In genomic region chr9:11871489-11871888, GRCm38 (mm10) we compare ENCODE assay signal across 31 mouse cellular contexts.
"Had no signal": no experiment of that assay in that cellular context is flagged by ENCODE, and none has a peak within 500 bp of the region (broad histone marks: within the 10 kb centered on the region; RNA-seq: fewer than 3 reads in every experiment).

No protein-coding gene starts in this region.

- H3K27ac ChIP-seq: heart, embryonic 10.5 days; heart, embryonic 13.5 days; heart, embryonic 15.5 days; hindbrain, embryonic 10.5 days; hindbrain, embryonic 12.5 days; hindbrain, embryonic 13.5 days; hindbrain, embryonic 14.5 days; hindbrain, embryonic 15.5 days; hindbrain, postnatal 0 days; intestine, embryonic 15.5 days; kidney, embryonic 15.5 days; kidney, postnatal 0 days; layer of hippocampus, adult 2 months; left cerebral cortex, adult 2 months had no signal

- DNase-seq: heart, postnatal 10 days; heart, postnatal 14 days; heart, postnatal 36 days; heart, postnatal 4 days; kidney, adult 11 months; kidney, adult 18-20 months; kidney, adult 2 months; kidney, adult 8-10 months; kidney, adult 9 months; kidney, postnatal 10 days; kidney, postnatal 14 days; kidney, postnatal 25 days; kidney, postnatal 36 days; kidney, postnatal 4 days; layer of hippocampus, adult 9-11 months; layer of hippocampus, postnatal 36 days had no signal

- H3K27me3 ChIP-seq: heart, embryonic 12.5 days; heart, embryonic 13.5 days; heart, embryonic 15.5 days; hindbrain, embryonic 12.5 days; hindbrain, embryonic 13.5 days; hindbrain, embryonic 15.5 days; intestine, embryonic 15.5 days; kidney, embryonic 15.5 days had no signal

- H3K36me3 ChIP-seq: heart, embryonic 10.5 days; heart, embryonic 12.5 days; heart, embryonic 13.5 days; heart, embryonic 15.5 days; hindbrain, embryonic 10.5 days; hindbrain, embryonic 12.5 days; hindbrain, embryonic 13.5 days; hindbrain, embryonic 15.5 days; intestine, embryonic 15.5 days; kidney, embryonic 15.5 days had no signal

- H3K9ac ChIP-seq: heart, embryonic 12.5 days; heart, embryonic 13.5 days; heart, embryonic 15.5 days; hindbrain, embryonic 12.5 days; hindbrain, embryonic 13.5 days; hindbrain, embryonic 14.5 days; hindbrain, embryonic 15.5 days; intestine, embryonic 15.5 days; kidney, embryonic 15.5 days had no signal

- H3K4me3 ChIP-seq: heart, embryonic 10.5 days; heart, embryonic 12.5 days; heart, embryonic 13.5 days; heart, embryonic 15.5 days; hindbrain, embryonic 10.5 days; hindbrain, embryonic 12.5 days; hindbrain, embryonic 13.5 days; hindbrain, embryonic 15.5 days; intestine, embryonic 15.5 days; kidney, embryonic 15.5 days; layer of hippocampus, adult 2 months; left cerebral cortex, adult 2 months had no signal

- H3K4me1 ChIP-seq: heart, embryonic 10.5 days; heart, embryonic 12.5 days; heart, embryonic 13.5 days; heart, embryonic 15.5 days; hindbrain, embryonic 10.5 days; hindbrain, embryonic 12.5 days; hindbrain, embryonic 13.5 days; hindbrain, embryonic 15.5 days; intestine, embryonic 15.5 days; kidney, embryonic 15.5 days had no signal

- H3K9me3 ChIP-seq: heart, embryonic 10.5 days; heart, embryonic 12.5 days; heart, embryonic 13.5 days; heart, embryonic 15.5 days; hindbrain, embryonic 10.5 days; hindbrain, embryonic 12.5 days; hindbrain, embryonic 13.5 days; hindbrain, embryonic 15.5 days; intestine, embryonic 15.5 days; kidney, embryonic 15.5 days had no signal
